Mouse (Mus musculus): ENCODE results near the gene Skap2. TPM values are rescaled to one million over a fixed set of nuclear protein-coding genes. Genes with fewer than 3 reads are reported as not detected.

Skap2 gene
- polyA plus RNA-seq, 1 experiment from 2014 or later: 13.5 TPM

DNA sequence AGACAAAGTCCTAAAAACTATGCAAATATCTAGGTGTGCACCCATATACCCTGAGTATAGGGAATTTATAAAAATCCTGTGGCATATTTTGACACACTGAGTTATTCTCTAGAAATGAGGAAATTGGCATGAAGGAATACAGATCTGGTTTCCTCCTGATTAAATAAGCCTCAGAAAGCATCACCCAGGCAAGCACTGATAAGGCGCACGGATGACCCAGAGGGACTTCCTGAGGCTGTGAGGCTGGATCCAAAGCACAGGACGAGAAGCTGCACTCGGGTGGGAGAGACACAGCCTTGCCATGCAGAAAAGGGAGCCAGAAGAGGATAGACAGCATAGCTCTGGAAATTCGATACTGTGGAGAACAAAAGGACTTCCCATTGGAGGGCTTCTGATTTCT, 12.4 kb upstream of the Skap2 start:
- no peak overlapping the region for H3K4me2 ChIP-seq
- no peaks in the 10 kb centered on the region for H3K36me3 ChIP-seq
- ATAC-seq (replicated peaks; ENCODE audit: insufficient number of reproducible peaks, insufficient read depth, low FRiP score, low read depth): no peak
- H3K9ac ChIP-seq: no peak overlapping the region
- no peaks in the 10 kb centered on the region for H3K27me3 ChIP-seq
- no peak overlapping the region for H3K27ac ChIP-seq
- no peaks in the 10 kb centered on the region for H3K9me3 ChIP-seq (replicated peaks)
- WGBS: 32% methylated on average over 5 of the region's 5 CpGs
- H3K4me1 ChIP-seq (replicated peaks): no peaks in the 10 kb centered on the region; the same call in 1 of the 2 replicates
- H3K4me3 ChIP-seq: no peak overlapping the region

- Histone ChIP-seq H3K9ac (no peak overlapping the region), H3K36me3 (no peaks in the 10 kb centered on the region), H3K4me2 (no peak overlapping the region), H3K9me3 (replicated peaks) (no peaks in the 10 kb centered on the region), H3K4me1 (replicated peaks) (no peaks in the 10 kb centered on the region; the same call in 1 of the 2 replicates), H3K27me3 (no peaks in the 10 kb centered on the region), H3K4me3 (no peak overlapping the region), H3K27ac (no peak overlapping the region)
- ATAC-seq (replicated peaks; ENCODE audit: insufficient number of reproducible peaks, insufficient read depth, low FRiP score, low read depth): no peak
- 44% methylated on average over 4 of the region's 5 CpGs for WGBS
Observed at GRCm38 (mm10) chr6:52022363-52022762, 10.0 kb upstream of the Skap2 start.

DNA sequence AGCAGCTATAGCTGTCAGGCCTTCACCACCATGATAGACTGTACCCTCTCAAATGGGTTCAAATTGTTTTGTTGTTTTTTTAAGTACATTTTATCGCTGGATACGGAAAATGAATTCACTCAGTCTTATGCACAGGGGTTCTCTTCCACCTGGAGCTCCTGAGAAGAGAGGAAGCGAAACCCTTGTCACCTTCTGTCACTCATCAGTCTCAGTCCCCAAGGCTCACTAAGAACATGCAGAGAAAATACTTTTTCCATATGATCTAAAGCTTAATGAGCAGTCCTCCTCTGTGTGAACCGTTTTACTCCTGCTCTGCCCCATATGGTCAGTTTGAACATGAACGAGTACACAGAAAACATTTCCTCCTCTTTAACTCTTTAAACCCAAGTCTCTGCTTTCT, 7.9 kb upstream of the Skap2 start:
- Histone ChIP-seq H3K9ac (no peak overlapping the region), H3K36me3 (no peaks in the 10 kb centered on the region), H3K9me3 (replicated peaks) (no peaks in the 10 kb centered on the region), H3K4me2 (no peak overlapping the region), H3K4me1 (replicated peaks) (no peaks in the 10 kb centered on the region; the same call in 1 of the 2 replicates), H3K27ac (no peak overlapping the region), H3K27me3 (no peaks in the 10 kb centered on the region), H3K4me3 (no peak overlapping the region)
- no peak for ATAC-seq (replicated peaks; ENCODE audit: insufficient number of reproducible peaks, insufficient read depth, low FRiP score, low read depth)
- 79% methylated on average over 5 of the region's 5 CpGs for WGBS

GRCm38 (mm10) chr6:52013245-52013945, 1.0 kb upstream of the Skap2 start:
- peak overlapping the region; percentile 87 for H3K4me2 ChIP-seq
- H3K4me3 ChIP-seq: peak overlapping the region; percentile 77
- peaks cover 31% of the 10 kb centered on the region for H3K27me3 ChIP-seq
- no peak overlapping the region for H3K27ac ChIP-seq
- 20% methylated on average over 3 of the region's 3 CpGs for WGBS
- H3K9ac ChIP-seq: no peak overlapping the region; the same call in 1 of the 2 replicates
- H3K4me1 ChIP-seq (replicated peaks): peaks cover 3% of the 10 kb centered on the region
- no peak for ATAC-seq (replicated peaks; ENCODE audit: insufficient number of reproducible peaks, insufficient read depth, low FRiP score, low read depth)
- H3K9me3 ChIP-seq (replicated peaks): no peaks in the 10 kb centered on the region
- no peaks in the 10 kb centered on the region for H3K36me3 ChIP-seq

DNA sequence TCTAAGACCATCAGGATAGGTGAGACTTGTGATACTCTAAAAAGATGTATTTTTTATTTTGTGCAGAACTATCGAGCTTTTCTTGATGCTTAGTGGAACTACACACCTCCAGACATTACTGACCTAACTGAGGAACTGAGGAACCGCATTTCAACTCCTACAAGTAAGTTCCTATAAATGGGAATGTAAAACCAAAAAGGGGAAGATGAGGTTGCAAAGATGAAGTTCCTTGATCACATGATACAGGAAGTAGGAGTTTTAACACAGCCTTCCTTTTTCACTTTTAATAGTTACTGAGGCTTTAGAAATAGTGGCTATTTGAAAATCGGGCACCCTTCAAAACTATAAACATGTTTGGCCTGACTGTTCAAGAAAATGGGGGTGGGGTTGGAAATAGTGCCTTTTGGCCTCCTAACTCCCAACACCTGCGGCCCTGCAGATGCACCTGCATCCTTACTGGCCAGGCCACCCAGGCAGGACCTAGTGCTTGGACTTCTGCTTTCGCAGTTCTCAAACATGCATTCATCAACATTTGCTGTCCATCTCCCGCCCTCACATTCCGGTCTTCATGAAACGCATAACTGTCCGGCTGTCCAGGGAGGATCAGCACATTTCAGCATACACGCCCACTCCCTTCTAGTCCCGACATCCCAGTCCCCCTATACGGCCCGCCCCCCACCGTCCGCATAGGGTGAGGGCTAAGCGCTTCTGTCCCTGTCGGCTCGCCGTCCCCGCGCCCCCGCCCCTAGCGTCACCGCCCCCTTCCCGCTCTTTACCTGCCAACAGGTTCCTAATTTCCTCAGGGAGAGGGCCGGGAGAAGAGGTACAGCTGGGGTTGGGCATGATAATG, 565 bp downstream of the Skap2 start:
- peaks cover 3% of the 10 kb centered on the region for H3K4me1 ChIP-seq (replicated peaks)
- peak; percentile 75 for ATAC-seq (replicated peaks; ENCODE audit: insufficient number of reproducible peaks, insufficient read depth, low FRiP score, low read depth)
- H3K27me3 ChIP-seq: peaks cover 47% of the 10 kb centered on the region
- H3K4me3 ChIP-seq: peak overlapping the region; percentile 77
- H3K9me3 ChIP-seq (replicated peaks): no peaks in the 10 kb centered on the region
- peak overlapping the region; percentile 87 for H3K4me2 ChIP-seq
- H3K9ac ChIP-seq: peak overlapping the region; percentile 52
- peak overlapping the region; percentile 52 for H3K27ac ChIP-seq
- no peaks in the 10 kb centered on the region for H3K36me3 ChIP-seq
- WGBS: 6% methylated on average over 26 of the region's 26 CpGs

- Histone ChIP-seq H3K4me2 (no peak overlapping the region), H3K36me3 (no peaks in the 10 kb centered on the region)
- WGBS: 61% methylated on average over 6 of the region's 6 CpGs
Observed at GRCm38 (mm10) chr6:52009385-52009784, 3.0 kb downstream of the Skap2 start.

GRCm38 (mm10) chr6:52008757-52009156, 3.6 kb downstream of the Skap2 start:
- ATAC-seq (replicated peaks; ENCODE audit: insufficient number of reproducible peaks, insufficient read depth, low FRiP score, low read depth): no peak
- Histone ChIP-seq H3K27ac (no peak overlapping the region), H3K27me3 (peaks cover 72% of the 10 kb centered on the region), H3K9me3 (replicated peaks) (no peaks in the 10 kb centered on the region), H3K9ac (no peak overlapping the region; the same call in 1 of the 2 replicates), H3K4me1 (replicated peaks) (peaks cover 11% of the 10 kb centered on the region), H3K36me3 (no peaks in the 10 kb centered on the region), H3K4me2 (no peak overlapping the region), H3K4me3 (no peak overlapping the region)
- 27% methylated on average over 3 of the region's 3 CpGs for WGBS

More at GRCm38 (mm10) chr6:52009385-52009784, 3.0 kb downstream of the Skap2 start:
- Histone ChIP-seq H3K27me3 (peaks cover 66% of the 10 kb centered on the region), H3K27ac (no peak overlapping the region), H3K4me3 (no peak overlapping the region), H3K9me3 (replicated peaks) (no peaks in the 10 kb centered on the region), H3K4me1 (replicated peaks) (peaks cover 11% of the 10 kb centered on the region), H3K9ac (no peak overlapping the region)
- ATAC-seq (replicated peaks; ENCODE audit: insufficient number of reproducible peaks, insufficient read depth, low FRiP score, low read depth): no peak

DNA sequence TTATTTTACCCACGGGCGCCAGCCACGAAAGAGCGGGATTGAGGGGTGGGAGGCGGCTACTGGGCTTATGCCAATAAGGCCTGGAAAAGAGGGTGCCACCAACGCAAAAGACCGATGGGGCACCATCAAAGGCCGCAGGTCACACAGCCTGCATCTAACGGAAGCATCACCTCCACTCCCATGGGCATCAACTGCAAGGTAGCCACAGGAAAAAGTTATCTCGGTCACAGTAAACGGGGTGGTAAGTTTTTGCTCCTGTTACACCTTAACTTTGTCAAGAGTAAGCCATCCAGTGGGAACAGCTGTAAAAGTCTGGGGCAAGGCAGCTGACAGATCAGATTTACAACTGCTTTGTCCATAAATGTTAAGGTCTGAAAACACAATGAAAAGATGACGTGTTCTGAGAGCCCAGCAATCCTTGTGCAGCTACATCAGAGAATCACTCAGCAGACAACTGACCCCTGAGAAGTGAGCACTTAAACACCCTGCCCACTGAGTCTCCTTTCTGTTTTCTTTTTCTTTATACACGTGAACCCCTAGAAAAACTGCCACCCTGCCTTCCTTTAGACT, 5.6 kb downstream of the Skap2 start:
- 17% methylated on average over 13 of the region's 13 CpGs for WGBS
- peaks cover 7% of the 10 kb centered on the region for H3K4me1 ChIP-seq (replicated peaks)
- ATAC-seq (replicated peaks; ENCODE audit: insufficient number of reproducible peaks, insufficient read depth, low FRiP score, low read depth): no peak
- no peak overlapping the region for H3K27ac ChIP-seq
- H3K4me2 ChIP-seq: peak overlapping the region; percentile 53
- no peak overlapping the region for H3K9ac ChIP-seq
- no peaks in the 10 kb centered on the region for H3K9me3 ChIP-seq (replicated peaks)
- no peaks in the 10 kb centered on the region for H3K36me3 ChIP-seq
- 0 out of 2 replicates have a peak overlapping the region, but pooled peaks have one; percentile 32 for H3K4me3 ChIP-seq
- peaks cover 81% of the 10 kb centered on the region for H3K27me3 ChIP-seq

- H3K9me3 ChIP-seq (replicated peaks): no peaks in the 10 kb centered on the region
- peaks cover 78% of the 10 kb centered on the region for H3K27me3 ChIP-seq
- no peak overlapping the region for H3K9ac ChIP-seq
- 0 out of 2 replicates have a peak, but pooled peaks cover 7% of the 10 kb centered on the region for H3K4me1 ChIP-seq (replicated peaks)
- ATAC-seq (replicated peaks; ENCODE audit: insufficient number of reproducible peaks, insufficient read depth, low FRiP score, low read depth): no peak
- WGBS: 11% methylated on average over 19 of the region's 19 CpGs
- peak overlapping the region; percentile 32 for H3K4me3 ChIP-seq
- peak overlapping the region; percentile 53 for H3K4me2 ChIP-seq
- H3K36me3 ChIP-seq: no peaks in the 10 kb centered on the region
- no peak overlapping the region for H3K27ac ChIP-seq
Observed at GRCm38 (mm10) chr6:52005963-52006648, 6.2 kb downstream of the Skap2 start.

GRCm38 (mm10) chr6:52005616-52005962, 6.8 kb downstream of the Skap2 start:
- peaks cover 77% of the 10 kb centered on the region for H3K27me3 ChIP-seq
- no peak for ATAC-seq (replicated peaks; ENCODE audit: insufficient number of reproducible peaks, insufficient read depth, low FRiP score, low read depth)
- WGBS: 19% methylated on average over 8 of the region's 8 CpGs
- no peak overlapping the region for H3K9ac ChIP-seq
- H3K4me1 ChIP-seq (replicated peaks): 0 out of 2 replicates have a peak, but pooled peaks cover 7% of the 10 kb centered on the region
- H3K27ac ChIP-seq: no peak overlapping the region
- peak overlapping the region; percentile 32; the same call in 1 of the 2 replicates for H3K4me3 ChIP-seq
- H3K36me3 ChIP-seq: no peaks in the 10 kb centered on the region
- no peaks in the 10 kb centered on the region for H3K9me3 ChIP-seq (replicated peaks)
- peak overlapping the region; percentile 53; the same call in 1 of the 2 replicates for H3K4me2 ChIP-seq

DNA sequence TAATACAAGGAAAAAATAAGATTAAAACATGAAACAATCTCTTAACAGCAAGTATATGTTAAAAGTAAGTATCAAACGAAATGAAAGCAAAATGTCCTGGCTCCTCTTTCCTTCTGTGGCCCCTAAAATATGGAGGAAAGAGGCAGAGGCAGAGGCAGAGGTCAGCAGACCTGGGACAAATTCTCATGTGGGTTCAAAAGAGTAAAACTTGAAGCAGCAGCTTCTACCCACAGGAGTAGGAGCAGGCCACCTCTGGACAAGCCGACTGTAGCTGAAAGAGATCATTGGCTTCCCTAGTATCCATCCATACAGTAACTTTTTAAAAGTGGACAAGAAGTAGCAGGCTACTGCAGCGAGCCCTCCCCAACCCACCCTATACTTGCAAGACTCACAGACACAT, 7.4 kb downstream of the Skap2 start:
- Histone ChIP-seq H3K27me3 (peaks cover 72% of the 10 kb centered on the region), H3K9ac (no peak overlapping the region), H3K4me3 (no peak overlapping the region), H3K4me1 (replicated peaks) (0 out of 2 replicates have a peak, but pooled peaks cover 7% of the 10 kb centered on the region), H3K27ac (no peak overlapping the region), H3K36me3 (no peaks in the 10 kb centered on the region), H3K4me2 (no peak overlapping the region), H3K9me3 (replicated peaks) (no peaks in the 10 kb centered on the region)
- ATAC-seq (replicated peaks; ENCODE audit: insufficient number of reproducible peaks, insufficient read depth, low FRiP score, low read depth): no peak
- WGBS: 31% methylated on average over 3 of the region's 3 CpGs

Data from heart, embryonic 15.5 days (tissue).